Mouse (Mus musculus) myocyte (in vitro differentiated cells): Measurements from ENCODE around the gene Gm3952. TPM values are rescaled to one million over a fixed set of nuclear protein-coding genes. Genes with fewer than 3 reads are reported as not detected.

ENCODE experiments used
- H3K27me3 ChIP-seq: one replicate; pipeline ENCODE4 v1.6.1; 2011; ENCODE audit not compliant: control insufficient read depth, insufficient read depth, insufficient read length
- H3K36me3 ChIP-seq: one replicate; pipeline ENCODE4 v1.6.1; 2011; ENCODE audit not compliant: control insufficient read depth, insufficient read depth
- H3K4me2 ChIP-seq: one replicate; pipeline ENCODE4 v1.6.1; 2011; ENCODE audit warnings: low read depth, control low read depth
- H3K4me3 ChIP-seq: one replicate; pipeline ENCODE4 v1.5.1; 2011; ENCODE audit warnings: mild to moderate bottlenecking, control low read depth, moderate library complexity
- H3K79me2 ChIP-seq: one replicate; pipeline ENCODE4 v1.6.1; 2011; ENCODE audit not compliant: control insufficient read depth, insufficient read depth
- H3ac ChIP-seq: one replicate; pipeline ENCODE4 v1.6.1; 2011; ENCODE audit not compliant: control insufficient read depth, insufficient read length
- CEBPB ChIP-seq: IDR thresholded peaks from 2 replicates; pipeline ENCODE4 v1.6.1; 2011; ENCODE audit warnings: mild to moderate bottlenecking, moderate library complexity; ENCODE audit not compliant: poor library complexity, insufficient read depth, severe bottlenecking
- E2F4 ChIP-seq: IDR thresholded peaks from one replicate; pipeline ENCODE4 v1.6.1; 2011; ENCODE audit warnings: mild to moderate bottlenecking, control low read depth, moderate library complexity; ENCODE audit not compliant: insufficient read depth
- MAX ChIP-seq: IDR thresholded peaks from one replicate; pipeline ENCODE4 v1.6.1; 2011; ENCODE audit warnings: low read depth, mild to moderate bottlenecking, control low read depth
- MYOD1 ChIP-seq, 3 experiments: IDR thresholded peaks; one replicate each; pipeline ENCODE4 v1.6.1; 2011; ENCODE audit warnings: control low read depth in 2 of 3, low read depth in 2 of 3, mild to moderate bottlenecking in 2 of 3, moderate library complexity in 1 of 3; ENCODE audit not compliant: insufficient read length in 2 of 3, control insufficient read depth in 1 of 3
- MYOG ChIP-seq, 3 experiments: IDR thresholded peaks; one replicate each; pipeline ENCODE4 v1.6.1; 2011; ENCODE audit warnings: control low read depth in 2 of 3, low read depth in 2 of 3, mild to moderate bottlenecking in 2 of 3; ENCODE audit not compliant: insufficient read length in 2 of 3, control insufficient read depth in 1 of 3, insufficient read depth in 1 of 3
- POLR2A ChIP-seq: IDR thresholded peaks from one replicate; pipeline ENCODE4 v1.6.1; 2011; ENCODE audit warnings: low read depth, mild to moderate bottlenecking, control low read depth, moderate library complexity; ENCODE audit not compliant: insufficient read length
- POLR2AphosphoS2 ChIP-seq: IDR thresholded peaks from one replicate; pipeline ENCODE4 v1.6.1; 2011; ENCODE audit warnings: low read depth, control low read depth; ENCODE audit not compliant: insufficient read length
- REST ChIP-seq: IDR thresholded peaks from one replicate; pipeline ENCODE4 v1.6.1; 2011; ENCODE audit warnings: mild to moderate bottlenecking, control low read depth, moderate library complexity; ENCODE audit not compliant: insufficient read depth, insufficient read length
- SRF ChIP-seq: IDR thresholded peaks from one replicate; pipeline ENCODE4 v1.6.1; 2011; ENCODE audit warnings: low read depth; ENCODE audit not compliant: control insufficient read depth, insufficient read length
- TCF12 ChIP-seq: IDR thresholded peaks from one replicate; pipeline ENCODE4 v1.6.1; 2011; ENCODE audit warnings: mild to moderate bottlenecking, control low read depth; ENCODE audit not compliant: poor library complexity, insufficient read depth, severe bottlenecking
- TCF3 ChIP-seq: IDR thresholded peaks from one replicate; pipeline ENCODE4 v1.6.1; 2011; ENCODE audit warnings: low read depth, control low read depth; ENCODE audit not compliant: insufficient read length
- USF1 ChIP-seq: IDR thresholded peaks from one replicate; pipeline ENCODE4 v1.6.1; 2011; ENCODE audit warnings: low read depth, mild to moderate bottlenecking, control low read depth, moderate library complexity
- polyA plus RNA-seq: library from polyadenylated mRNA; unstranded; fragments of >200 nt; fragmentation: generic; extraction: Trizol; gene quantifications from one replicate; pipeline ENCODE4 v1.2.1, GENCODE M21; 2012; ENCODE audit warnings: missing spikeins

Gm3952 gene
- polyA plus RNA-seq, 1 experiment = not detected

GRCm38 (mm10) chr8:128727213-128727612, 71.3 kb downstream of the Gm3952 start:
- H3ac ChIP-seq = no peak overlapping the region
- no peak overlapping the region for H3K4me2 ChIP-seq
- peaks cover 71% of the 10 kb centered on the region for H3K36me3 ChIP-seq
- H3K4me3 ChIP-seq = no peak overlapping the region
- no peaks in the 10 kb centered on the region for H3K27me3 ChIP-seq
- TF ChIP-seq SRF (no peak), E2F4 (no peak), USF1 (no peak), MYOG (IDR thresholded peaks at IDR 0.05; ENCODE audit: control insufficient read depth in 1 of 3, insufficient read depth in 1 of 3, insufficient read length in 2 of 3, low read depth in 2 of 3) (no peak), POLR2A (no peak), MYOD1 (IDR thresholded peaks at IDR 0.05; ENCODE audit: control insufficient read depth in 1 of 3, insufficient read length in 2 of 3, low read depth in 2 of 3) (no peak), POLR2AphosphoS2 (no peak), TCF3 (no peak), REST (no peak), CEBPB (no peak), MAX (no peak), TCF12 (no peak)
- no peaks in the 10 kb centered on the region for H3K79me2 ChIP-seq

DNA sequence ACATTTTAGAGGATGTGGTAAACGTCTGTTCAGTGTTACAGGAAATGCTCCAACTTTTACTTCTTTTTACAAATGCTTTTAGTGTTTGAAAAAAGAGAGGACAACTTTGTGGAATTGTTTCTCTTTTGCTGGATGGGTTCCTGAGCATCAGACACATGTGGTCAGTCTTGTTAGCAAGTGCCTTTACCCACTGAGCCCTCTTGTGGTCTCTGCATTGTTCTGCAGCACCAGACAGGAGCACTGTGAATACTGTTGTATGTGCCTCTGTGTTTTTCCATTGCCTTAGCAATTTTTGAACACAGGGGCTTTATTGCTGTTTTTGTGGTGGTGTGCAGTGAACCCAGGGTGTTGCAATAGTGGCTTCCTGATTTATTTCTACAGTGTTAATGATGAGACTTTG, 73.7 kb downstream of the Gm3952 start:
- Histone ChIP-seq H3K36me3 (peaks cover 81% of the 10 kb centered on the region), H3ac (no peak overlapping the region), H3K79me2 (no peaks in the 10 kb centered on the region), H3K4me2 (no peak overlapping the region), H3K4me3 (no peak overlapping the region), H3K27me3 (no peaks in the 10 kb centered on the region)
- TF ChIP-seq SRF (no peak), USF1 (no peak), MAX (no peak), TCF12 (no peak), TCF3 (no peak), E2F4 (no peak), MYOD1 (IDR thresholded peaks at IDR 0.05; ENCODE audit: control insufficient read depth in 1 of 3, insufficient read length in 2 of 3, low read depth in 2 of 3) (no peak), MYOG (IDR thresholded peaks at IDR 0.05; ENCODE audit: control insufficient read depth in 1 of 3, insufficient read depth in 1 of 3, insufficient read length in 2 of 3, low read depth in 2 of 3) (no peak), POLR2A (no peak), REST (no peak), CEBPB (no peak), POLR2AphosphoS2 (no peak)

GRCm38 (mm10) chr8:128716184-128716583, 82.3 kb downstream of the Gm3952 start:
- Histone ChIP-seq H3K27me3 (no peaks in the 10 kb centered on the region), H3K79me2 (peaks cover 31% of the 10 kb centered on the region), H3K4me3 (no peak overlapping the region), H3K4me2 (no peak overlapping the region), H3K36me3 (peaks cover 87% of the 10 kb centered on the region), H3ac (no peak overlapping the region)
- TF ChIP-seq TCF12 = no peak
- TF ChIP-seq SRF = no peak
- no peak for TF ChIP-seq TCF3
- no peak for TF ChIP-seq POLR2AphosphoS2
- TF ChIP-seq MAX = no peak
- TF ChIP-seq POLR2A = no peak
- no peak for TF ChIP-seq MYOG (IDR thresholded peaks at IDR 0.05; ENCODE audit: control insufficient read depth in 1 of 3, insufficient read depth in 1 of 3, insufficient read length in 2 of 3, low read depth in 2 of 3)

- Histone ChIP-seq H3K4me3 (no peak overlapping the region), H3ac (no peak overlapping the region), H3K27me3 (no peaks in the 10 kb centered on the region), H3K36me3 (peaks cover 74% of the 10 kb centered on the region), H3K79me2 (peaks cover 76% of the 10 kb centered on the region), H3K4me2 (no peak overlapping the region)
- TF ChIP-seq MYOD1 (IDR thresholded peaks at IDR 0.05; ENCODE audit: control insufficient read depth in 1 of 3, insufficient read length in 2 of 3, low read depth in 2 of 3) = no peak
- TF ChIP-seq POLR2AphosphoS2 = no peak
- no peak for TF ChIP-seq MYOG (IDR thresholded peaks at IDR 0.05; ENCODE audit: control insufficient read depth in 1 of 3, insufficient read depth in 1 of 3, insufficient read length in 2 of 3, low read depth in 2 of 3)
- TF ChIP-seq REST = no peak
- no peak for TF ChIP-seq SRF
These were observed 89.2 kb downstream of the Gm3952 start for GRCm38 (mm10) chr8:128709261-128709660.

GRCm38 (mm10) chr8:128704836-128705235, 93.7 kb downstream of the Gm3952 start:
- Histone ChIP-seq H3K4me3 (no peak overlapping the region), H3K79me2 (peaks cover 92% of the 10 kb centered on the region), H3K36me3 (peaks cover 32% of the 10 kb centered on the region), H3K4me2 (no peak overlapping the region), H3ac (no peak overlapping the region), H3K27me3 (no peaks in the 10 kb centered on the region)
- TF ChIP-seq CEBPB = no peak
